Mouse (Mus musculus) heart, adult 2 months (tissue): ENCODE data around the gene Gm867.

Source experiments
- CTCF ChIP-seq: fragments of 200-600 bp; IDR thresholded peaks from 2 replicates; pipeline ENCODE4 v1.8.1; 2022; ENCODE audit warnings: antibody characterized with exemption, mild to moderate bottlenecking, moderate library complexity
- POLR2A ChIP-seq: fragments of 200-500 bp; IDR thresholded peaks from 2 replicates; pipeline ENCODE4 v1.6.1; 2011; ENCODE audit warnings: mild to moderate bottlenecking, low read depth, low read length, control low read depth; ENCODE audit not compliant: insufficient read depth

- TF ChIP-seq POLR2A (no peak), CTCF (no peak)
Observed at GRCm38 (mm10) chr10:75978119-75978834, 37.8 kb upstream of the Gm867 start.
